Mouse (Mus musculus) lung, postnatal 0 days (tissue): ENCODE measurements around the gene Zfp11. TPM values are rescaled to one million over a fixed set of nuclear protein-coding genes. Genes with fewer than 3 reads are reported as not detected.
"Not testable (repeated sequence)": the region's sequence is repeated elsewhere in the genome, so short reads cannot be mapped to it uniquely, and the experiment has no call there.

Experiments used
- ATAC-seq: fragments of 200-750 bp; cut with Nextera tagmentation; 2 replicates; pipeline ENCODE4 v1.8.0; 2017; ENCODE audit warnings: moderate library complexity
- DNase-seq: peaks from one replicate; pipeline ENCODE4 v3.0.0-alpha.2; 2016; ENCODE audit warnings: low spot score
- H3K27ac ChIP-seq: fragments of 300-500 bp; sonication (generic); 2 replicates; pipeline ENCODE4 v1.5.1; 2014; ENCODE audit warnings: antibody characterized with exemption, mild to moderate bottlenecking, low read length, mixed read lengths
- H3K27me3 ChIP-seq: fragments of 300-500 bp; sonication (generic); replicated peaks from 2 replicates; pipeline ENCODE4 v1.6.1; 2014; ENCODE audit warnings: low read length, mixed read lengths; ENCODE audit not compliant: insufficient read depth
- H3K36me3 ChIP-seq: fragments of 300-500 bp; sonication (generic); 2 replicates; pipeline ENCODE4 v1.6.1; 2014; ENCODE audit warnings: low read length, mixed read lengths; ENCODE audit not compliant: insufficient read depth
- H3K4me1 ChIP-seq: fragments of 300-500 bp; sonication (generic); 2 replicates; pipeline ENCODE4 v1.6.1; 2014; ENCODE audit warnings: antibody characterized with exemption, low read depth, low read length, mixed read lengths; ENCODE audit not compliant: insufficient read depth
- H3K4me2 ChIP-seq: fragments of 300-500 bp; sonication (generic); replicated peaks from 2 replicates; pipeline ENCODE4 v1.6.1; 2014; ENCODE audit warnings: low read depth, mild to moderate bottlenecking, low read length, moderate library complexity, mixed read lengths
- H3K4me3 ChIP-seq: fragments of 300-500 bp; sonication (generic); 2 replicates; pipeline ENCODE4 v1.5.1; 2014; ENCODE audit warnings: low read depth, low read length
- H3K9ac ChIP-seq: fragments of 300-500 bp; sonication (generic); replicated peaks from 2 replicates; pipeline ENCODE4 v1.6.1; 2014; ENCODE audit warnings: low read depth, mild to moderate bottlenecking
- H3K9me3 ChIP-seq: fragments of 300-500 bp; sonication (generic); 2 replicates; pipeline ENCODE4 v1.6.1; 2016; ENCODE audit warnings: low read length, mixed read lengths
- CTCF ChIP-seq: IDR thresholded peaks from 2 replicates; pipeline ENCODE4 v1.5.1; 2016; ENCODE audit warnings: antibody characterized with exemption, mild to moderate bottlenecking
- EP300 ChIP-seq: IDR thresholded peaks from 2 replicates; pipeline ENCODE4 v1.6.1; 2016; ENCODE audit warnings: antibody characterized with exemption, mild to moderate bottlenecking, control low read depth
- WGBS: fragments of 180-500 bp; shearing (Covaris S2); extraction: QIAGEN DNeasy Blood & Tissue Kit; methylation state at CpG from one replicate; pipeline ENCODE4 v1.1.7; 2014; 5-methylcytosine and 5-hydroxymethylcytosine counted together
- polyA plus RNA-seq: library from polyadenylated mRNA; unstranded; fragments of >200 nt; fragmentation: Nextera tagmentation; extraction: Ambion mirVana; gene quantifications from 2 replicates; pipeline ENCODE4 v1.2.1, GENCODE M21; 2015

Zfp11 gene
- polyA plus RNA-seq, 1 experiment from 2014 or later = 1.7 TPM

DNA sequence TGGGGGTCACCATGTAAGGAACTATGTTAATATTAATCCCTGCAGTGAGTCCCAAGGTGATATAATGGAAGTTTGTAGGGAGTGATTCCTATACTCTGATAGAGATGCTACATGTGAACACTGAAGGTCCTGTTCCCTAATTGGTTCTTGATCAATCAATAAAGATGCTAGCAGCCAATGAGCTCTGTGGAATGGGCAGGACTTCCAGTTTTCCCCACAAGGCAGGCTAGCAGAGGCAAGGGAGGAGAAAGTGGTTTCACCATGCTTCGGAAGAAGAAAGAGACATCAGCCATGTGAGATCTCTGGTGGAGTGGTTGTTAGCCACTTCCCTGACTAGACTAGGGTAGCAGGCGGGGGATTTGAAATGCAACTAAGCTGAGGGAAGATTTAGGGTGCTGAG lies 30.6 kb upstream of the Zfp11 start:
- Histone ChIP-seq H3K4me2 (no peak overlapping the region), H3K27ac (no peak overlapping the region), H3K4me3 (no peak overlapping the region), H3K4me1 (no peaks in the 10 kb centered on the region), H3K36me3 (no peaks in the 10 kb centered on the region), H3K27me3 (no peaks in the 10 kb centered on the region), H3K9me3 (no peaks in the 10 kb centered on the region), H3K9ac (no peak overlapping the region)
- ATAC-seq (no peak), DNase-seq (no peak)
- 22% methylated on average over 2 of the region's 2 CpGs for WGBS
- TF ChIP-seq EP300 = no peak
- no peak for TF ChIP-seq CTCF

GRCm38 (mm10) chr5:129690528-129690927 lies 20.6 kb upstream of the Zfp11 start:
- Histone ChIP-seq H3K4me2 (no peak overlapping the region), H3K27ac (no peak overlapping the region), H3K36me3 (no peaks in the 10 kb centered on the region), H3K9me3 (no peaks in the 10 kb centered on the region), H3K4me3 (no peak overlapping the region), H3K27me3 (no peaks in the 10 kb centered on the region), H3K9ac (no peak overlapping the region), H3K4me1 (no peaks in the 10 kb centered on the region)
- DNase-seq (no peak), ATAC-seq (no peak)
- TF ChIP-seq CTCF (no peak), EP300 (no peak)
- WGBS = 77% methylated on average over 3 of the region's 3 CpGs

GRCm38 (mm10) chr5:129687621-129688020 lies 17.7 kb upstream of the Zfp11 start:
- no peak for TF ChIP-seq EP300
- TF ChIP-seq CTCF = no peak
- Histone ChIP-seq H3K9me3 (no peaks in the 10 kb centered on the region), H3K4me3 (no peak overlapping the region), H3K27ac (no peak overlapping the region), H3K27me3 (no peaks in the 10 kb centered on the region), H3K4me1 (no peaks in the 10 kb centered on the region), H3K4me2 (no peak overlapping the region), H3K36me3 (no peaks in the 10 kb centered on the region), H3K9ac (no peak overlapping the region)
- 73% methylated on average over 7 of the region's 7 CpGs for WGBS
- no peak for ATAC-seq
- DNase-seq = no peak

- not testable (repeated sequence) for H3K4me1 ChIP-seq, ATAC-seq, H3K27me3 ChIP-seq, H3K4me2 ChIP-seq, H3K36me3 ChIP-seq, H3K9me3 ChIP-seq, H3K4me3 ChIP-seq, H3K27ac ChIP-seq, H3K9ac ChIP-seq, DNase-seq
- WGBS = 89% methylated on average over 5 of the region's 5 CpGs
Observed at GRCm38 (mm10) chr5:129685141-129685540, 15.2 kb upstream of the Zfp11 start.

DNA sequence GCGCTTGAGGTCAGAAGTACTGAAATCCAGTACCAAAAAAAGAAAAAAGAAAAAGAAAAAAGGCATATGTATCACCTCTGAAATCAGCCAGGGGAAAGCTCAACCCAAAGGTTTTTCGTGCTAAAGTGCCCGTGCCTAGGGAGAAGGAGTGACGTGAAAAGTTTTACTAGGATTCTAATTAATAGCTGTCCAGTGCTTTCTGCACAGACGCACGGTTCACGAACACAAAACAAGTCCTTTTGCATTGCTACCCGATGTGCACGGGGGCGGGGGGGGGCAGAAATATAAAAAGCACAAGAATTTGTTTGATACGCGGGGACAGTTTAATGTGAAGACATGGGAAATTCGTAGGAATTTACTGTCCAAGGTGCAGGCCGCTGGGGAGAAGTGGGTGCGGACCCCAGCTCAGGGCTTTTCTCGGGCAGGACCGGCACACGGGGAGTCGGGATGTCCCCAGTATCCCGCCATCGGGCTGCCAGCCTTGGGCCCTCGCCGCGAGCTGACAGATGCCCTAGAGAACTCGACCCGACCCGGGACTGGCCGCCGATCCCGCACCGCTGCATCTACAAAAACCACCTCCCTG lies 355 bp downstream of the Zfp11 start:
- Histone ChIP-seq H3K36me3 (no peaks in the 10 kb centered on the region), H3K4me3 (peak overlapping the region; percentile 77), H3K4me1 (no peaks in the 10 kb centered on the region), H3K9ac (peak overlapping the region; percentile 73), H3K4me2 (peak overlapping the region; percentile 73), H3K27ac (peak overlapping the region; percentile 51; the same call in 1 of the 2 replicates), H3K9me3 (no peaks in the 10 kb centered on the region), H3K27me3 (no peaks in the 10 kb centered on the region)
- 2% methylated on average over 31 of the region's 31 CpGs for WGBS
- ATAC-seq = peak; percentile 48
- peak; percentile 12 for DNase-seq
- TF ChIP-seq CTCF = no peak
- TF ChIP-seq EP300 = no peak

GRCm38 (mm10) chr5:129667851-129668250 lies 2.0 kb downstream of the Zfp11 start:
- no peak for ATAC-seq
- WGBS = 86% methylated on average over 4 of the region's 4 CpGs
- no peak overlapping the region for H3K4me3 ChIP-seq

More at GRCm38 (mm10) chr5:129667851-129668250, 2.0 kb downstream of the Zfp11 start:
- no peak overlapping the region for H3K9ac ChIP-seq
- H3K27ac ChIP-seq = no peak overlapping the region
- no peak for TF ChIP-seq CTCF
- no peak for TF ChIP-seq EP300
- no peaks in the 10 kb centered on the region for H3K9me3 ChIP-seq
- no peaks in the 10 kb centered on the region for H3K36me3 ChIP-seq
- no peaks in the 10 kb centered on the region for H3K27me3 ChIP-seq
- no peaks in the 10 kb centered on the region for H3K4me1 ChIP-seq
- no peak for DNase-seq
- H3K4me2 ChIP-seq = no peak overlapping the region
